Mouse (Mus musculus) olfactory bulb, adult 2 months (tissue): ENCODE measurements around the gene Anks6.

Experiments used
- CTCF ChIP-seq: fragments of 200-500 bp; IDR thresholded peaks from 2 replicates; pipeline ENCODE4 v1.5.1; 2012; ENCODE audit warnings: low read depth, mild to moderate bottlenecking, low read length, moderate library complexity; ENCODE audit not compliant: insufficient read depth
- POLR2A ChIP-seq: fragments of 200-500 bp; IDR thresholded peaks from 2 replicates; pipeline ENCODE4 v1.6.1; 2012; ENCODE audit warnings: mild to moderate bottlenecking, low read depth, low read length, moderate library complexity; ENCODE audit not compliant: insufficient read depth

DNA sequence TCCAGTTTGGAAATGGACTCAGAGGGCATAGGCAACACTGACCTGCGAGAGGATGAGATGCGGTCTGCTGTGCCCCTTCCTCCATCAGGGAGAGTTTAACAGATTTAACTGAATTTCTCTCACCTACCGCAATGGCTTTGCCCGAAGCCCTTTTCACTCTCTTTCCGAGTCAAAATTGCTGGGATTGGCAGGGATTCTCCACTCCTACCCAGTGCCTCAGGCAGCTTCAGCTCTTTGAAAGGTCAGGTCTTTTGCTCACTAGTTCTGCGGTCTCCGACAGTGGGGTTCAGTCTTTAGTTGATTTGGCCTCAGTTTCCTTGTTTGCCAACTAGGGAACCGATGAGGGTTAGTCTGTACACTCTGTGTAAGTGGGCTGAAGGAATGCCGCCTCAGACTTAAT is 35.9 kb upstream of the Anks6 start:
- no peak for TF ChIP-seq CTCF
- TF ChIP-seq POLR2A: no peak
